Mouse (Mus musculus) liver, postnatal 0 days (tissue): ENCODE data around the gene Senp3. TPM values are rescaled to one million over a fixed set of nuclear protein-coding genes. Genes with fewer than 3 reads are reported as not detected.
A peak's percentile ranks its signal among the peaks of the same experiment; 100 is the strongest.

Source experiments
- ATAC-seq: fragments of 200-750 bp; cut with Nextera tagmentation; 2 replicates; pipeline ENCODE4 v1.8.0; 2017; ENCODE audit warnings: mild to moderate bottlenecking, moderate library complexity
- DNase-seq: peaks from one replicate; pipeline ENCODE4 v3.0.0-alpha.2; 2016
- H3K27ac ChIP-seq: fragments of 300-500 bp; sonication (generic); 2 replicates; pipeline ENCODE4 v1.5.1; 2014; ENCODE audit warnings: antibody characterized with exemption, moderate library complexity, mild to moderate bottlenecking, low read depth
- H3K27me3 ChIP-seq: fragments of 300-500 bp; sonication (generic); 2 replicates; pipeline ENCODE4 v1.6.1; 2014; ENCODE audit warnings: low read length, control low read depth, mixed read lengths; ENCODE audit not compliant: insufficient read depth
- H3K36me3 ChIP-seq: fragments of 300-500 bp; sonication (generic); replicated peaks from 2 replicates; pipeline ENCODE4 v1.6.1; 2014; ENCODE audit warnings: mild to moderate bottlenecking, control low read depth, low read length, moderate library complexity, mixed read lengths; ENCODE audit not compliant: insufficient read depth
- H3K4me1 ChIP-seq: fragments of 300-500 bp; sonication (generic); 2 replicates; pipeline ENCODE4 v1.6.1; 2014; ENCODE audit warnings: antibody characterized with exemption, mild to moderate bottlenecking, control low read depth; ENCODE audit not compliant: insufficient read depth
- H3K4me2 ChIP-seq: fragments of 300-500 bp; sonication (generic); 2 replicates; pipeline ENCODE4 v1.6.1; 2014; ENCODE audit warnings: low read depth, mild to moderate bottlenecking, low read length, moderate library complexity, mixed read lengths
- H3K4me3 ChIP-seq: fragments of 300-500 bp; sonication (generic); 2 replicates; pipeline ENCODE4 v1.5.1; 2014; ENCODE audit warnings: low read depth, low read length
- H3K9ac ChIP-seq: fragments of 300-500 bp; sonication (generic); replicated peaks from 2 replicates; pipeline ENCODE4 v1.6.1; 2014; ENCODE audit warnings: mild to moderate bottlenecking, moderate library complexity
- H3K9me3 ChIP-seq: fragments of 300-500 bp; sonication (generic); 2 replicates; pipeline ENCODE4 v1.6.1; 2016; ENCODE audit warnings: mild to moderate bottlenecking, control low read depth, low read length, mixed read lengths
- CTCF ChIP-seq: sonication (generic); IDR thresholded peaks from 2 replicates; pipeline ENCODE4 v1.5.1; 2016; ENCODE audit warnings: antibody characterized with exemption, low read depth
- EP300 ChIP-seq: IDR thresholded peaks from 2 replicates; pipeline ENCODE4 v1.6.1; 2016; ENCODE audit warnings: antibody characterized with exemption, low read depth, mild to moderate bottlenecking
- WGBS: fragments of 180-500 bp; shearing (Covaris S2); extraction: QIAGEN DNeasy Blood & Tissue Kit; methylation state at CpG from one replicate; pipeline ENCODE4 v1.1.7; 2014; ENCODE audit not compliant: insufficient replicate concordance; 5-methylcytosine and 5-hydroxymethylcytosine counted together
- polyA plus RNA-seq: library from polyadenylated mRNA; unstranded; fragments of >200 nt; fragmentation: Nextera tagmentation; extraction: Ambion mirVana; gene quantifications from 2 replicates; pipeline ENCODE4 v1.2.1, GENCODE M21; 2015

Gene Senp3
- polyA plus RNA-seq, 1 experiment from 2014 or later = 14.5 TPM

DNA sequence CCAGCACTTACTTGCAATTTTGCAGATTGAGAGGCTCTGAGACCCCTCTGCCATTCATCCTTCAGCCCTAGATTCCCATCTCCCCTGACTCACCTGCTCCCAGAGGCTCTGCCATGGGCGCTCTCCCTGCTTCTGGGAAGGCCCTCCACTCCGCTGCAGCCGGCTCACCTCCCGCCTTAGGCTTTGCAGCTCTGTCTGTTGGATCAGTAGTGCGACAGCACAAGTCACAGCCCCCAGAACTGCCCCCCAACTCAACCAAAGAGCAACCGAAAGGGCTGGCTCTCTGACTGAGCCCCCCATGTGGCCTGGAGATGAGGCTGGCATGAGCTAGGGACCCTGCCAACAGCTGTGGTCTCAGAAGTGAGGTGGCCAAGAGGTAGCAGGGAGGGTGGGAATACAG, 3.1 kb upstream of the Senp3 start:
- TF ChIP-seq CTCF (no peak), EP300 (no peak)
- Histone ChIP-seq H3K9ac (peak overlapping the region; percentile 34; the same call in 1 of the 2 replicates), H3K36me3 (no peaks in the 10 kb centered on the region), H3K9me3 (no peaks in the 10 kb centered on the region), H3K4me1 (peaks cover 40% of the 10 kb centered on the region), H3K4me2 (peak overlapping the region; percentile 50; the same call in 1 of the 2 replicates), H3K4me3 (no peak overlapping the region), H3K27me3 (no peaks in the 10 kb centered on the region), H3K27ac (peak overlapping the region; percentile 82)
- DNase-seq (no peak), ATAC-seq (no peak)
- 80% methylated on average over 6 of the region's 6 CpGs for WGBS

DNA sequence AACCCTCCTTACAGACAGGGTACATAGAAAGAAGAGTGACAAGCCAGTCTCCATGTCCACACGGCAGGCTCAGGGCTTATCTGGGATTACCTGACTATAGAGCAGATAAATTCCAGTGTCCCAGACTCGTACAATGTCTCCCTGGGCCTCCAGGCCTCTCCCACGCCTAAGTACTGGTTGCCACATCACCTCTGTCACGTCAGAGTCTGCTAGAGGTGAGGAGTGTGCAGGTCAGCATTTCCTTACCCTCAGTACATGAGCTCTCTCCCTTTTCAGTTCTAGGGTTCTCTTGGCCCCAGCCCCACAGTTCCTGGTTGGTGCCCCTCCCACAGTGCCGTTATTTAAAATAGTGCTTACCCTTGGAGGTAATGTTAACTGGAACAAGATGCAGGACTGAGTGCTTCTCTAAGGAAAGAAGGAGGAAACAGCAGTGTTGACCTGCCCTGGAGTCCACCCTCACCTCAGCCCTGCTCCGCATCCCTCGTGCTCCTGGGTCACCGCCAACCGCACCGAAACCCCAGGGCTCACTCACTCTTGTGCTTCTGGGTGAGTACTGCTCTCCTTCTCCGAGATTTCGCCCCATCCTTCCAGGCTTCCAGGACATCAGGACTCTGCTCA, 2.4 kb upstream of the Senp3 start:
- Histone ChIP-seq H3K36me3 (no peaks in the 10 kb centered on the region), H3K4me1 (peaks cover 40% of the 10 kb centered on the region), H3K27ac (peak overlapping the region; percentile 22; the same call in 1 of the 2 replicates), H3K9me3 (no peaks in the 10 kb centered on the region), H3K9ac (peak overlapping the region; percentile 26; the same call in 1 of the 2 replicates), H3K4me3 (no peak overlapping the region), H3K4me2 (no peak overlapping the region), H3K27me3 (no peaks in the 10 kb centered on the region)
- 76% methylated on average over 12 of the region's 12 CpGs for WGBS
- TF ChIP-seq CTCF (no peak), EP300 (no peak)
- ATAC-seq = no peak
- DNase-seq = no peak

DNA sequence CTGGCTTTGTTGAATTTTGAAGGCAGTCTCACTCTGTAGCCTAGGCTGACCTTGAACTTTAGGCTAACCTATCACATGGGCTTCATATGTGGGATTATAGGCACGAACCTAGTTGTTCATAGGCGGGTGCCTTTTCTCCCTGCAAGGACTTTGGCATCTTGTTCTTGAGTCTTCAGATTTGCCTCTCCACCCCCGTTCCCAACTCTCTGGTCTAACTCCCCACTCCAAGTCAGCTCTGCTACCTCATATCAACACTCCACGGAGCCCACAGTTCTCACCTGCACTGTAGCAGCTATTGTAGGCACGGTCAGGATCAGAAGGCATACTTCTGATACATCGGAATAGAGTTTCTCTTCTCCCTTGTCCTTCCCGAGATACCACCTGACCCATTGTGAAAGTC, 1.7 kb upstream of the Senp3 start:
- ATAC-seq = no peak

DNA sequence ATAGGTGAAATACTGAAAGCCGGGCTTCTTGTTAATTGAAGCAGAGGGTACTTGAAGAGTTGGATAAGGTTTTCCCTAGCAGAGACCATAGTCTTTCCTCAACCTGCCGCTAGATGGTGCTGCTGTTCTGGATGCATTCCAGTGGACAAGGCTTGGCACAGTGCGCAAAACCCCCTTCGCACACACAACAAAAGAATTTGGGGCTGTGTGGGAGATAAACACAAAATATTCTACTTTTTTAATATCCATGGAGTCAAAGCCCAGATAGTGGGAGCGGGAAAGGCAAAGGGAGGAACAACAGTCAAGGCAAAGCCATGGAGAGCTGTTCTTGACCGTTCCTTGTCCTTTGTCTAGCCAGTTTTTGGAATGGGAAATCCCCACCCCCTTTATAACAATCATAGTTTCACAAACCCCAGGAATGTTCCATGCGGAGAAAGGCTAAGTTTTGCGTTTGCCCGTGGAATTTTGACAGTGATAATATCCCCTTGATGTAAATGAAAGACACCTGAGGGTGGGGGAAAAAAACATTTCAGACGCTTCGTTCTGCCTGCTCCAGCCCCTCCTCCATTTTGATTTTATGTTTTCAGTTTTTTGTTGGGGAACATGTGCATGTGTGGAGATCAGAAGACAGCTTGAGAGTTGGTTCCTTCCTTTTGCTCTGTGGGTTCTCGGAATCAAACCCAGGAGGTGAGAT, 1.1 kb upstream of the Senp3 start:
- H3K9me3 ChIP-seq = no peaks in the 10 kb centered on the region
- 28% methylated on average over 12 of the region's 12 CpGs for WGBS
- peaks cover 40% of the 10 kb centered on the region for H3K4me1 ChIP-seq
- H3K27ac ChIP-seq = no peak overlapping the region; the same call in 1 of the 2 replicates
- peak overlapping the region; percentile 99; the same call in 1 of the 2 replicates for H3K4me2 ChIP-seq
- H3K4me3 ChIP-seq = no peak overlapping the region
- DNase-seq (peak; percentile 90), ATAC-seq (no peak)
- H3K9ac ChIP-seq = no peak overlapping the region
- H3K27me3 ChIP-seq = no peaks in the 10 kb centered on the region
- no peak for TF ChIP-seq EP300
- peak; percentile 97 for TF ChIP-seq CTCF
- peaks cover 4% of the 10 kb centered on the region; the same call in 1 of the 2 replicates for H3K36me3 ChIP-seq

More for the DNA sequence above, 1.7 kb upstream of the Senp3 start:
- WGBS = 71% methylated on average over 7 of the region's 7 CpGs
- Histone ChIP-seq H3K4me3 (no peak overlapping the region), H3K36me3 (no peaks in the 10 kb centered on the region), H3K4me1 (peaks cover 40% of the 10 kb centered on the region), H3K9me3 (no peaks in the 10 kb centered on the region), H3K9ac (no peak overlapping the region), H3K27me3 (no peaks in the 10 kb centered on the region), H3K4me2 (no peak overlapping the region), H3K27ac (no peak overlapping the region)
- no peak for TF ChIP-seq CTCF
- no peak for TF ChIP-seq EP300
- DNase-seq = no peak

DNA sequence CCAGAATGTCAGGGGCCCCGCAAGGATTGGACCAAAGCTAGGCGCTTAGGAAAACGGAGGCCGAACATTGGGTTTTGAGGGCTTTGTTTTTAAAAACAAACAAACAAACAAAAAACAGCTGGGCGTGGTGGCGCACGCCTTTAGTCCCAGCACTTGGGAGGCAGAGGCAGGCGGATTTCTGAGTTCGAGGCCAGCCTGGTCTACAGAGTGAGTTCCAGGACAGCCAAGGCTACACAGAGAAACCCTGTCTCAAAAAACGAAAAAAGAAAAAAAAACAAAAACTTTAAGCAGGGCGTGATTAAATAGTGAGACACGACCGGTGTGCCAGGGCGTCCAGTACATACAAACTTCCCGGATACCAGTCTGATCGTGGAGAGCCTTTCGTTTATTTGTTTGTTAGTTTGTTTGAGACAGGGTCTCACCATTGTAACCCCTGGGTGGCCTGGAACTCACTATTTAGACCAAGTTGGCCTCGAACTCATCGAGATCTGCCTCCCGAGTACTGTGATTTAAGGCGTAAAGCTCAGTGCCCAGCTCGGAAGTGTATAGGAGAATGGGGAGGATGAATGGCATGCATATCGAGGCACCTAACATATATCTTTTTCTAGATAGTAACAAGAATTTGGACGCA, 440 bp upstream of the Senp3 start:
- 0 out of 2 replicates have a peak, but pooled peaks have one; percentile 11 for TF ChIP-seq EP300
- no peak for TF ChIP-seq CTCF
- H3K4me1 ChIP-seq = peaks cover 40% of the 10 kb centered on the region
- H3K9me3 ChIP-seq = no peaks in the 10 kb centered on the region
- H3K4me2 ChIP-seq = peak overlapping the region; percentile 99
- peak overlapping the region; percentile 91 for H3K27ac ChIP-seq
- H3K9ac ChIP-seq = peak overlapping the region; percentile 88
- H3K27me3 ChIP-seq = no peaks in the 10 kb centered on the region
- 22% methylated on average over 24 of the region's 24 CpGs for WGBS
- no peak for DNase-seq
- ATAC-seq = peak; percentile 13
- H3K36me3 ChIP-seq = peaks cover 8% of the 10 kb centered on the region; the same call in 1 of the 2 replicates
- H3K4me3 ChIP-seq = peak overlapping the region; percentile 92
